Mouse (Mus musculus) ovary, postnatal 14 days (tissue): ENCODE data around the gene Gmppb.

Experiments
- DNase-seq: peaks from one replicate; pipeline ENCODE4 v3.0.0; 2022; ENCODE audit warnings: low spot score

Gmppb gene

DNA sequence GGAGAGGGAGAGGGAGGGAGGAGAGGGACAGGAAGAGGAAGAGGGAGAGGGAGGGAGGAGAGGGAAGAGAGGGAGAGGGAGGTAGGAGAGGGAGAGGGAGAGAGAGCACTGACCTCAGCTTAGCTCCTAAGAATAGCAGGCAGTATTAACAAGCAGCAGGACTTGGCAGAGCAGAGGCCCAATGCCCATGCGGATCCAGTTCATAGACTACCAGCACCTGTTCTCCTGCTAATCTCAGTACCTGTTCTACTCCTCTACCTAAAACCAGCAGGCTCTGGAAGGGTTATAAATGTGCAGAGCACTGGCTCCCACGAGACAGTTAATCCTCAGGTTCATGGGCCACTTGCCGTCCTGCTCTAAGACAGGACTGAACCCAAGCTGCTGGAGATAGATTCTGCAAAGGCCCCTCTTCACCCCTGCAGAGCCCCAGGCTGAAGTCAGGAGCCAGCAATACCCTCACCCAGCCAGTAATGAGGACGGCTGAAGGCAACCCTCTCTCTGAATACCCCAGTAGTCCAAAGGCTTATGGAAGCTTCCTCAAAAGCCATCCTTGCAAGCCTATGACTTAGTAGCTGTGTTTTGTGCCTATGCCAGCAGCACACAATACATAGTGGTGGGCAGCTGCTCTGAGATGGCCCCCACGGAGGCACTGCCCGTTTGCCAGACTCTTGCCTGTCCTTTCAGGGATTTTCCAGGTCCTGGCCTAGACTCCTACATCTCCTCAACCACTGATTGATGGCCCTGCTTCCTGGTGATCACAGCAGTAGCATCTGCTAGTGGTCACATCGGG lies 24.3 kb downstream of the Gmppb start:
- no peak for DNase-seq

DNA sequence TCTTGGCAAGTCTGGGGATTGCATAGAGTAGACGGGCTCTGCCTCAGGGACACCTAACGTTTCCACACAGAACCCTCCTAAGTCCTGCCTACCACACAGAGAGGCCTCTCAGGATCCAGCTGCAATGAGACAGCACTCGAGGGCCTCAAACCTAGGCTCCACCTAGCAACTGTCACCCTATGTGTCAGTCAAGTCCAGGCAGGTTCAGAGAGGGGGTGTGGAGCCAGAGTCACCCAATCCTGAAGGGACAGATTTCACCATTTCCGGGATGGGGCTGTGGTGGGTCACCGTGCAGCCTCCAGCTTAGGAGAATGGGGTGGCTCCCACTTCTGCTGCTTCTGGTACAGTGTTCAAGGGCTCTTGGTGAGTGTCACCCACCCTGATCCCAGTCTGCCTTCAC lies 31.1 kb downstream of the Gmppb start, which contains the start of gene Mst1:
Gene Mst1 (plus strand): TSS at position 269 of the 400 bp plus-strand sequence.
- DNase-seq, result no peak

DNA sequence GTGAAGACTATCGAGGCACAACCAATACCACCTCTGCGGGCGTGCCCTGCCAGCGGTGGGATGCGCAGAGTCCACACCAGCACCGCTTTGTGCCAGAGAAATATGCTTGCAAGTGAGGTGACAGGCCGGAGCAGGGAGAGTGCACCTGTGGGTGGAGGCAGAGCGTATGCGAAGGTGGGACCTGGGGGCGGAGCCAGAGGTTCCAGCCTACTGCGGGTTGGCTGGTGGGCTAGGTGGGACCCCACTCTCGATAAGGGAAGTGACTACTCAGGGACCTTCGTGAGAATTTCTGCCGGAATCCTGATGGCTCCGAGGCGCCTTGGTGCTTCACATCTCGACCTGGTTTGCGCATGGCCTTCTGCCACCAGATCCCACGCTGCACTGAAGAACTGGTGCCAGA lies 33.5 kb downstream of the Gmppb start:
- DNase-seq, result no peak

DNA sequence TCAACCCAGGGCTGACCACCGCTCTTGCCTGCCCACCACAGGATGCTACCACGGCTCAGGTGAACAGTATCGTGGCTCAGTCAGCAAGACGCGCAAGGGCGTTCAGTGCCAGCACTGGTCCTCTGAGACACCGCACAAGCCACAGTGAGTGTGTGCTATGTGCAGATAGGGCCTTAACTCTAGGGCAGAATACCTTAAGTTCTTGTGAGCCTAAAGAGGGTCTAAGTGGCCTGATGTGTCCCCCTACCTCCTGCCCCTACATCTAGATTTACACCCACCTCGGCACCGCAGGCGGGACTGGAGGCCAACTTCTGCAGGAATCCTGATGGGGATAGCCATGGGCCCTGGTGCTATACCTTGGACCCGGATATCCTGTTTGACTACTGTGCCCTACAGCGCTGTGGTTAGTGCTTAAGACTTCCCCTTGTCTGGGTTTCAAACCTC lies 34.0 kb downstream of the Gmppb start, which contains the start of gene Rnf123:
Gene Rnf123 (minus strand): TSS at position 359 of the 444 bp plus-strand sequence.
- no peak for DNase-seq

DNA sequence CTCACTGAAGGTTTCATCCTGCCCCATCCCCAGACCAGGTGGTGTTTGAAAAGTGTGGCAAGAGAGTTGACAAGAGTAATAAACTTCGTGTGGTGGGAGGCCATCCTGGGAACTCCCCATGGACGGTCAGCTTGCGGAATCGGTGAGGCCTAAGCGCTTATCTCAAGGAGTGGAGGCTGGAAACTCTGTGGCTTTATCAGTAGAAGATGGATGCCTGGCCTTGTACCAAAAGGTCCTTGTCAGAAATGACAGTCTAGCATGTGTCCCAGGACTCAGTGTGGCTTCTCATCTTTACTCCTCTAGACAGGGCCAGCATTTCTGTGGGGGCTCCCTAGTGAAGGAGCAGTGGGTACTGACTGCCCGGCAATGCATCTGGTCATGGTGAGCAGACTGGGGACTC lies 34.5 kb downstream of the Gmppb start:
- no peak for DNase-seq

DNA sequence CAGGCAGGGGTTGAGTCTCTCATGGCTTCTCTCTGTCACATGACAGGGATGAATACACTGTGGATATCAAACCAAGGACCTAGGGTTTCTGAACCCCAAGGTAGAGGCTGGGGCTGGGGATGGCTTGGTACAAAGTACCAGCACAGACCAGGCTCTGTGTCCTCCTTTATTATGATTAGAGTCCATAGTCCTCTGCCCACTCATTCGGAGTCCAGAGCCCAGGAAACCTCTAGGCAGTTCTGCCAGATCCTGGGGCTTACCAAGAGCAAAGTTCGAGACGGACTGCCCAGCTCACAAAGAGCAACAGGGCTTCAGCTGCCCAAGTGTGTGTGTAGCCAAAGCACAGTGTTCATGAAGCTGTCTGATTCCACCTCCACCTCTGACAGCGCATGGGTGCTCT lies 36.2 kb downstream of the Gmppb start:
- DNase-seq, result no peak

DNA sequence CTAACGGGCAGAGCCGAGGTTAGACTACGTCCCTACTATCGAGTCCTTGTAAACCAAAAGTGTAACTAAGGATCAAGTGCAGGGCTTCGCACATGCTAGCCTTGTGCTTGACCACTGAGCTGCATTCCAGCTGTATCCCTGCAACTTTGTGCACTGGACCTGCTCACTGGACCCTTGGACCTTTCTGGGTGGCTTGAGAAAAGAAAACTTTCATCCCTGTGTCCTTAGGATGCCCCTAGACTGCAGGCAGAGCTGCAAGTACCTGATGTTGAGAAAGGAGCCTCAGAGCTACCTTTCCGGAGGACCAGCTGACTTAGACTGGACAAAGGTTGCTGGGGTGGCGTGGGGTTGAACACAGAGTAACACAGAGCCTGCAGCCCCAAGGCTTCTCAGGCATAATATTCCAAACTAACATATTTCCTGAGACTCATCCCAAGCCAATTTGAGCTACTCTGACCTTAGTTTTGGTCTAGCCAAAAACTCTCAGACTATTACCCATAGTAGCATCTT lies 41.6 kb downstream of the Gmppb start:
- DNase-seq, result no peak

DNA sequence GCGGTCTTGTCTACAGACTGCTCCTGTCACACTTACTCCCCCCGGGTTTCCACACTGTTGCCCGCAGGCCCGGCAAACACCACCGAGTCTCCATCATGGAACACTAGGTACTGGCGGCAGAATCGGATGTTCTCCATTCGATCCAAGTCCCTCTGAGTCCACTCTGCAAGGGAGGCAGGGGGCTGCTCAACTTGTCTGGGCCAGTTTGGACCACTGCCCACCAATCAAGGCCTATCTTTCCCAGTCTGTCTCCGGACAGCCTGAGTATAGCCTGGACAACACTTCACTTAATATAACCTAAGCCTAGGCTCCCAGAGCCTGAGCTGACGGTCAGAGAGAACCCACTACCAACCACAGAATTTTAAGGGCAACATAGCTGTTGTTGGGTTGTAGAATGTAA lies 44.5 kb downstream of the Gmppb start:
- DNase-seq, result no peak

DNA sequence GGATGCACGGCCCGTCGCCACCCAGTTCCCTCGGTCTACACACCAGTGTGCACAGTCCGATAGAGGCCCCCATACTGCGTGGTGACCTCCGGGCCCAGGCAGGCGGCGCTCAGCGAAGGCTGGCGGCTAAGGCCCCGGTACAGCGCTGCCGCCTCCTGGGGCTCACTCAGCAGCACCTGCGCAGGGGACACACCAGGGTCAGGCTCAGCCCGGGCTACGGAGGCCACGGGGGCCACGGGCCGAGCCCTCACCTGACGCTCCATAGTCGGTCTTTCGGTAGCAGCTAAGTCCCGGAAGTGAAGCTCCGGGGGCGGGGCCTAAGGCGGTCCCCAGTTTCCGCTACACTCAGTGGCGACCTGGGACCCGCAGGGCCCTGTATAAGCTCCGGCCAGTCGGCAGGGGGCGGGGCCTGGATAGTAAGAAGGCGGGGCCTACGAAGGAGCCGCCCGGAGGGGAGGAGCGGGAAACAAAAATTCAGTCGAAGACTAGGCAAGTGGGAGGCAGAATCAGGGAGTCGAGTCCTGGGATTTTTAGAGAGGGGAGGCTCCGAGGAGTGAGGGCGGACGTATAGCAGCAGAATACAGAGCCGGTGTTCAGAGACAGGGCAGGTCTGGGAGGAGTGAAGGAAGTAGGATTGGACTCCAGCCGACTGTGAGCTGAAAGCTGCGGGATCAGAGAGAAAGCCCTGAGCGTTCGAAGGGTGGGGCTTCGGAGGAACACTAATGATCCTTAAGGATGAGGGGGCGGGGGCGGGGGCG lies 45.3 kb downstream of the Gmppb start, which contains the start of gene Apeh:
Gene Apeh (minus strand): TSS at position 423 of the 758 bp plus-strand sequence.
- peak; percentile 94 for DNase-seq

DNA sequence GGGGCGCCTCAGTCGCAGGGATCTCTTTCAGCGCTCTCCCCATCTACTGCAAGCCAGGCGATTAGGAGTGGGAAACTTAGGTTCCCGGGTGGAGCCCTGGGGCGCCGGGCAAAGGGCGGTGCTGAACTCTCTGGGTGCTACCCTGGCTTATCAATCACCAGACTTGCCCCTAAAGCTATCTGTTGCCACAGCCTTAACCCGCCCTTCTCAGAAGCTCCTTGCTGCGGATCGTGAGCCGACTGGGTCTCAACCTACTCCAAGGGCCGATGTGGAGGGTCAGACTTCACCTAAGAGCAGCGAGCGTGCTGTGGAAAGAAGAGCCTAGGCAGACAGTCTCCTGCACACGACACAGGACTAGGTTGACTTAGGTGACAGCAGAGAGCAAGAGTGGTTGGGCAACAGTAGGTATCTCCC lies 46.0 kb downstream of the Gmppb start:
- no peak for DNase-seq

DNA sequence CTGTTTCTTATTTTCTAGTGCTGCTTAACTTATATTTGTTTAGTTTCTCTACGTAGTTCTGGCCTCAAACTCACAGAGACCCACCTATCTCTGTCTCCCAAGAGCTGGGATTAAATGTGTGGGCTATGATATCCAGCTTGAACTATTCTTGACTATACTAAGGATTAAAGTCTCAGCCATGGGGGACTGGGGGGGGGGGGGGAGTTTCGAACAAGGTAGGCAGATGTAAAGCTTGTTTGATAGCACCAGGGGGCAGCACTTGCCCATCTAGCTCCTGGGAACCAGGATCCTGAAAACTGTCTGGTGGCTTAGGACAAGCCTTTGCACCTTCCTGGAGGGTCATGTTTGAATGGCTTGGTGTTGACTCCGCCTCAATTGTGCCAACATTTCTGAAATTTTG lies 46.5 kb downstream of the Gmppb start:
- DNase-seq, result no peak

DNA sequence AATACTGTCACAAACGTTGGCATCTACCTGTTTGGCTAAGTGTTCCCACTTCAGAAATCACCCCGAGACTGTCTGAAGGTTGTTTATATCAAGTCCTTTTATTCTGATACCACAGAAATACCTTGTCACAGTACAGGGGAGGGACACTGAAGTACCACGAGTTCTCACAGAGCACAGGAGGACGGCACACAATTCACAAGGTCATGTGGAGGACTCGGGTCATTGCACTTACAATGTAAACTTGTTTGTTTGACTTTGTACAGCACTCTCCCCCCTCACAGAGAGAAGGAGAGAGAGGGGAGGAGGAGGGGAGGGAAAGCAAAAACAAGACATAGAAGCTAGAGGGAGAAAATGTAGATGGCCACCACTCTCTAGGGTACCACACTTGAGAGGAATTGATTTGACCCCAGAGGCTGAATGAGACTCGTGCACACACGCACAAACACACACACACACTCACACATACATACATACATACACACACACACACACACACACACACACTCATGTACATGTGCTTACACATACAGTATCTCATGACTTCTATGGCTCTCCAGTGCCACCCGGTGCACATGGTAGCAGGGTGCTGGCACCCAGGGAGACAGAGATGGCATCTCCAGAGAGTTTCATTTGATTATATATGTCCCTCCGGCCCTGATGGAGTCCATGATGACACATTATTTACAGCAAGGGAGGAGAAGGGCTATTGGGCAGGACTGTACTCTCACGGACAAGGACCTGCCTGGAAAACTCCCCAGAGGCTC lies 47.1 kb downstream of the Gmppb start:
- DNase-seq, result no peak

DNA sequence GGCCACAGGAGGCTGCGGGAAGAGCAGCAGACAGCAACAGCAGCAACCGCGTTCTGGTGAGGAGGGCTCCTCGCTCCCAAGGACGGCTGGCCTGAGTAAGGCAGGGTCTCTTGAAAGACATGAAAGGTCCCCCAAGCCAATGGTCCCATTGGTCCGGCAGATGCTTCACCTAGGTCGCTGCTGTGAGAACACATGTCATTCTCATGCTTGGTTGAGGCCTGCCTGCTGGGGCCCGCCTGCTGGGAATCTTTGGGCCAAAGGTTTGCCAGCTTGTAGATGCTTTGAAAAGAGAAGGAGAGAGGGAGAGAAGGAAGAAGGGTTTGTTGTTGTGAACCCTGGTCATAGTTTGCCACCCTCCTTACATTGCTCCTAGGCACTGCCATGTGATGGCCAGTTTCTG lies 50.6 kb downstream of the Gmppb start:
- no peak for DNase-seq
